Mouse (Mus musculus) T-cell, adult 2 months (primary cell): ENCODE results near the gene Dnajc8.

Experiments used
- DNase-seq: peaks from one replicate; pipeline ENCODE4 v3.0.0; 2022; ENCODE audit warnings: low spot score

Dnajc8 gene

GRCm38 (mm10) chr4:132535406-132536121, at the start of gene Dnajc8:
Gene Dnajc8, plus strand, starts transcription at chr4:132535550.
- DNase-seq, result peak; percentile 93

GRCm38 (mm10) chr4:132488521-132488920, 46.8 kb upstream of the Dnajc8 start:
- no peak for DNase-seq

GRCm38 (mm10) chr4:132488976-132489375, 46.4 kb upstream of the Dnajc8 start:
- DNase-seq, result no peak

GRCm38 (mm10) chr4:132490273-132491010, 44.9 kb upstream of the Dnajc8 start:
- DNase-seq, result no peak

GRCm38 (mm10) chr4:132491057-132491456, 44.3 kb upstream of the Dnajc8 start:
- DNase-seq, result no peak

GRCm38 (mm10) chr4:132491748-132492147, 43.6 kb upstream of the Dnajc8 start:
- no peak for DNase-seq

GRCm38 (mm10) chr4:132492178-132493060, 42.9 kb upstream of the Dnajc8 start:
- DNase-seq, result no peak

GRCm38 (mm10) chr4:132494271-132494918, 41.0 kb upstream of the Dnajc8 start:
- DNase-seq, result no peak

GRCm38 (mm10) chr4:132501639-132502038, 33.7 kb upstream of the Dnajc8 start:
- DNase-seq, result no peak

- DNase-seq, result no peak
These were observed 32.0 kb upstream of the Dnajc8 start for GRCm38 (mm10) chr4:132503344-132503743.

GRCm38 (mm10) chr4:132505034-132505738, 30.2 kb upstream of the Dnajc8 start:
- DNase-seq, result no peak

- no peak for DNase-seq
These were observed 29.6 kb upstream of the Dnajc8 start for GRCm38 (mm10) chr4:132505800-132506199.

- no peak for DNase-seq
These were observed 29.1 kb upstream of the Dnajc8 start for GRCm38 (mm10) chr4:132506250-132506649.

- DNase-seq, result no peak
These were observed 28.1 kb upstream of the Dnajc8 start for GRCm38 (mm10) chr4:132507210-132507609.

GRCm38 (mm10) chr4:132509621-132510296, 25.6 kb upstream of the Dnajc8 start:
- no peak for DNase-seq

- peak; percentile 97 for DNase-seq
These were observed 25.0 kb upstream of the Dnajc8 start, which contains the start of gene Sesn2 for GRCm38 (mm10) chr4:132510352-132510798. Gene Sesn2, minus strand, starts transcription at chr4:132510501.

GRCm38 (mm10) chr4:132512080-132512479, 23.3 kb upstream of the Dnajc8 start:
- DNase-seq, result no peak

GRCm38 (mm10) chr4:132513395-132514273, 21.7 kb upstream of the Dnajc8 start:
- no peak for DNase-seq

GRCm38 (mm10) chr4:132514555-132515135, 20.7 kb upstream of the Dnajc8 start:
- peak; percentile 82 for DNase-seq
